Mouse (Mus musculus) spleen, postnatal 36 days (tissue): ENCODE results near the gene Ccl4.

Experiments
- DNase-seq, 2 experiments: peaks; one replicate each; pipeline ENCODE4 v3.0.0; 2022; ENCODE audit warnings: low spot score in 2 of 2, mixed read lengths in 1 of 2

Gene Ccl4

GRCm38 (mm10) chr11:83662204-83662603 is at the start of gene Ccl4:
TSS of gene Ccl4 (plus strand) at chr11:83662584.
- peak; percentile 18 to 31 for DNase-seq

GRCm38 (mm10) chr11:83616586-83616985 is 45.8 kb upstream of the Ccl4 start:
- no peak for DNase-seq

GRCm38 (mm10) chr11:83618238-83618637 is 44.1 kb upstream of the Ccl4 start:
- no peak for DNase-seq

GRCm38 (mm10) chr11:83619037-83619436 is 43.3 kb upstream of the Ccl4 start:
- DNase-seq = no peak

GRCm38 (mm10) chr11:83623586-83623985 is 38.8 kb upstream of the Ccl4 start:
- no peak for DNase-seq

GRCm38 (mm10) chr11:83628808-83629207 is 33.6 kb upstream of the Ccl4 start:
- DNase-seq = no peak

GRCm38 (mm10) chr11:83630630-83631029 is 31.8 kb upstream of the Ccl4 start:
- DNase-seq = no peak

- DNase-seq = no peak
Measured at GRCm38 (mm10) chr11:83631065-83631464, 31.3 kb upstream of the Ccl4 start.

GRCm38 (mm10) chr11:83632744-83633143 is 29.6 kb upstream of the Ccl4 start:
- no peak for DNase-seq

GRCm38 (mm10) chr11:83634425-83634824 is 28.0 kb upstream of the Ccl4 start:
- DNase-seq = no peak

GRCm38 (mm10) chr11:83634898-83635297 is 27.5 kb upstream of the Ccl4 start:
- DNase-seq = no peak

GRCm38 (mm10) chr11:83636742-83637235 is 25.6 kb upstream of the Ccl4 start:
- DNase-seq = no peak

- no peak for DNase-seq
Measured at GRCm38 (mm10) chr11:83638934-83639333, 23.4 kb upstream of the Ccl4 start.

GRCm38 (mm10) chr11:83639533-83639932 is 22.9 kb upstream of the Ccl4 start:
- peak; percentile 35 to 50 for DNase-seq

GRCm38 (mm10) chr11:83640141-83640540 is 22.2 kb upstream of the Ccl4 start:
- peak; percentile 69 to 75 for DNase-seq

- DNase-seq = no peak
Measured at GRCm38 (mm10) chr11:83641216-83641615, 21.2 kb upstream of the Ccl4 start.

GRCm38 (mm10) chr11:83645521-83645920 is 16.9 kb upstream of the Ccl4 start, which contains the start of gene Rpl9-ps1:
TSS of gene Rpl9-ps1 (minus strand) at chr11:83645621.
- DNase-seq = no peak

GRCm38 (mm10) chr11:83646356-83647149 is 15.8 kb upstream of the Ccl4 start:
- DNase-seq = no peak

- peak in 1 of 2 experiments; percentile 13 for DNase-seq
Measured at GRCm38 (mm10) chr11:83649305-83649841, 13.0 kb upstream of the Ccl4 start, which contains the start of gene Ccl3. TSS of gene Ccl3 (minus strand) at chr11:83649355.

- no peak for DNase-seq
Measured at GRCm38 (mm10) chr11:83654606-83655005, 7.8 kb upstream of the Ccl4 start.

- DNase-seq = no peak
Measured at GRCm38 (mm10) chr11:83657508-83657907, 4.9 kb upstream of the Ccl4 start.

GRCm38 (mm10) chr11:83658797-83659196 is 3.6 kb upstream of the Ccl4 start:
- no peak for DNase-seq

GRCm38 (mm10) chr11:83663532-83663931 is 1.1 kb downstream of the Ccl4 start:
- DNase-seq = no peak
